Mouse (Mus musculus) CD4-positive, CD25-positive, alpha-beta regulatory T cell, adult 2 months (primary cell): ENCODE measurements around the gene Xylt1.

Experiments
- DNase-seq: peaks from one replicate; pipeline ENCODE4 v3.0.0-alpha.2; 2012; ENCODE audit warnings: low read depth, low spot score

The Xylt1 gene

GRCm38 (mm10) chr7:117380418-117381187 is at the start of gene Xylt1:
TSS of gene Xylt1 (plus strand) at chr7:117380979.
- DNase-seq: peak; percentile 91

GRCm38 (mm10) chr7:117333936-117334335 is 46.8 kb upstream of the Xylt1 start:
- DNase-seq: peak; percentile 6

GRCm38 (mm10) chr7:117356316-117356715 is 24.5 kb upstream of the Xylt1 start:
- DNase-seq: no peak

- DNase-seq: no peak
Observed at GRCm38 (mm10) chr7:117357425-117358194, 23.2 kb upstream of the Xylt1 start.

GRCm38 (mm10) chr7:117361281-117361680 is 19.5 kb upstream of the Xylt1 start:
- no peak for DNase-seq

- DNase-seq: peak; percentile 41
Observed at GRCm38 (mm10) chr7:117362493-117362892, 18.3 kb upstream of the Xylt1 start.

- no peak for DNase-seq
Observed at GRCm38 (mm10) chr7:117368647-117369289, 12.0 kb upstream of the Xylt1 start.

GRCm38 (mm10) chr7:117369290-117369941 is 11.4 kb upstream of the Xylt1 start:
- no peak for DNase-seq

- DNase-seq: peak; percentile 83
Observed at GRCm38 (mm10) chr7:117375886-117376309, 4.9 kb upstream of the Xylt1 start.

- DNase-seq: no peak
Observed at GRCm38 (mm10) chr7:117377138-117377537, 3.6 kb upstream of the Xylt1 start.

GRCm38 (mm10) chr7:117380036-117380417 is 752 bp upstream of the Xylt1 start:
- no peak for DNase-seq

GRCm38 (mm10) chr7:117381188-117381981 is 606 bp downstream of the Xylt1 start:
- DNase-seq: peak; percentile 50

- DNase-seq: no peak
Observed at GRCm38 (mm10) chr7:117382006-117382405, 1.2 kb downstream of the Xylt1 start.

- peak; percentile 26 for DNase-seq
Observed at GRCm38 (mm10) chr7:117383147-117383940, 2.6 kb downstream of the Xylt1 start.

- no peak for DNase-seq
Observed at GRCm38 (mm10) chr7:117386376-117386775, 5.6 kb downstream of the Xylt1 start.

GRCm38 (mm10) chr7:117388284-117388988 is 7.7 kb downstream of the Xylt1 start:
- no peak for DNase-seq

- no peak for DNase-seq
Observed at GRCm38 (mm10) chr7:117389048-117389447, 8.3 kb downstream of the Xylt1 start.

- DNase-seq: no peak
Observed at GRCm38 (mm10) chr7:117392863-117393569, 12.2 kb downstream of the Xylt1 start.

- peak; percentile 38 for DNase-seq
Observed at GRCm38 (mm10) chr7:117393976-117394375, 13.2 kb downstream of the Xylt1 start.
